Mouse (Mus musculus) embryonic stem cell, embryonic (primary cell): ENCODE results near the gene Kank2.

Source experiments
- CTCF ChIA-PET, 4 experiments: fragments of 300-600 bp in 2 of 4; fragments of 350-600 bp in 2 of 4; sonication (Branson Sonifier 250); formaldehyde crosslinking; loops; one replicate each; lab custom pipeline; 2022; ENCODE audit warnings: inconsistent platforms in 2 of 4; lab: Charles Lee
- POLR2A ChIA-PET, 4 experiments: fragments of 300-600 bp in 2 of 4; fragments of 350-600 bp in 2 of 4; sonication (Branson Sonifier 250); formaldehyde crosslinking; loops; one replicate each; lab custom pipeline; 2022; ENCODE audit warnings: antibody characterized with exemption in 4 of 4, inconsistent platforms in 1 of 4; lab: Charles Lee

Gene Kank2

DNA sequence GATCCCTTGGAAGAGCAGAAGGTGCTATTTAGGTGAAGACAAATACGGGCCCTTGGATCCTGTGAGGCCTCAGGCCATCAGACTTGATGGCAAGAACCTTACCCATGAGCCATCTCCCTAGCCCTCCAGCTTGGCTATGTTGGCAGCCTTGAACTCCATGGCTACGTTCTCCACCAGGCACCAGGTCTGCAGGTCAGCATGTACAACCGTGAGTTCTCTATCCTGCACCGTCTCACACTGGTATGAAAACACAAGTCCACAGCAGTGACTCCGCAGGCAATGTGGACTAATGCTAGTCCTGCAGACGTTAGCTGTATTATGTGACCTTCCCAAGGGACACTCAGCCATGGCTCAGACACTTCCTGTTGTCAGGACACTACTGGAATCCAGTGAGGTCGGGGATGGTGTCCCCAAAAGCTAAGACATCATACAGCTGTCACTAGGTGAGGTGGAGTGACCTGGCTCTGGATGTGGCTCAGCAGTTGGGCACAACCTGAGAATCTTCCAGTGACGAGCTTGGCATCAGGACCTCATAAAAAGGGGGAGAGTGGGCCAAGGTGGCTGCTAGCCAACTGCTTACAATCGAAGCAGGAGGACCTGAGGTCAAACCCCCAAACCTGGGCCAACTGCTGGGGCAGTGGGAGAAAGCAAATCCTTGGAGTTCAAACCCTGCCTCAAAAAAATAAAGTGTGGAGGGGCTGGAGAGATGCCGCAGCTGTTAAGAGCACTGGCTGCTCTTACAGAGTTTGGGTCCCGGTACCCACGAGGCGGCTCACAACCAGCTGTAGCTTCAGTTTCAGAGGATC, 43.8 kb downstream of the Kank2 start:
- CTCF ChIA-PET = interaction anchor here in 3 of 4 experiments (0.5 to 1.3 kb wide), 6 partner anchors 15 to 153 kb away, joined by 3 to 6 read pairs (median 3); no protein-coding TSS in a partner anchor
- POLR2A ChIA-PET = interaction anchor here (0.5 to 34.0 kb wide), 17 partner anchors 9 to 202 kb away, joined by 3 to 1056 read pairs (median 5); partner anchors contain the start of genes Ldlr (in 3 of the 4), Kank2 (in 2 of the 4) and Spc24 (in 1 of the 4)

GRCm38 (mm10) chr9:21754003-21754402, 44.5 kb downstream of the Kank2 start:
- POLR2A ChIA-PET = interaction anchor here (0.5 to 34.0 kb wide), 18 partner anchors 8 to 210 kb away, joined by 3 to 1056 read pairs (median 5); partner anchors contain the start of genes Kank2 (in 3 of the 4), Ldlr (in 3 of the 4) and Spc24 (in 1 of the 4)

DNA sequence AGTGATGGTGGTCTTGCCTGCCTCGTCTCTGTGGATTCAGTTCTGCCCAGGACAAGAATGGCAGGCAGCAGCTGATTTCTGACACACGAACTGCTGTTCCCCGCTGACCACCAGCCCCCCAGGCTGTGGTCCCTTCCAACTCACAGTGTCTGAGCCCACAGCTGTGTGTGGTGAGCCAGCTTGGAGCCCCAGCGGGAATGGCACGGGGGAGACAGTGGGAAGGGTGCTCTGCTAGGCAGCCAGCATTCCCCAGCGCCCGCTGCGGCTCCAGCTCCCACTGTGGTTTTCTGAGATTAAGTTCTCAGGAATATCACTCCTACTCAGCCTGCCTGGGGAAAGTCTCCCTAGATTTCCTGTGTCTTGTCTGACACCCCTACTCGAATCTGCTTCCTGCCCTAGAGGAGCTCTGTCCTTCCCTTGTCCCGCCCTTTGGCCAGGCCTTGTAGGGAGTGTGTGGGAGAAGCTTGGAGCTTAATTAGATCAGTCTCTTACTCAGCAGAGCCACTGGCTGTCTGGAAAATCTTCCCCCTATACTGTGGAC, 46.2 kb downstream of the Kank2 start:
- POLR2A ChIA-PET = interaction anchor here (0.5 to 34.0 kb wide), 42 partner anchors 8 to 723 kb away, joined by 3 to 1056 read pairs (median 4); partner anchors contain the start of genes Kank2 (in 3 of the 4), Ldlr (in 3 of the 4), Ccdc159 (in 1 of the 4) and Icam4 (in 1 of the 4)
- CTCF ChIA-PET = interaction anchor here (0.6 to 2.7 kb wide), 22 partner anchors 8 to 151 kb away, joined by 3 to 17 read pairs (median 4); no protein-coding TSS in a partner anchor

More at GRCm38 (mm10) chr9:21754003-21754402, 44.5 kb downstream of the Kank2 start:
- CTCF ChIA-PET = interaction anchor here in 3 of 4 experiments (0.5 to 2.7 kb wide), 7 partner anchors 14 to 82 kb away, joined by 3 to 17 read pairs (median 4); no protein-coding TSS in a partner anchor

GRCm38 (mm10) chr9:21751347-21751746, 47.2 kb downstream of the Kank2 start:
- POLR2A ChIA-PET = interaction anchor here in 3 of 4 experiments (0.6 to 34.0 kb wide), 13 partner anchors 10 to 54 kb away, joined by 3 to 1056 read pairs (median 8); partner anchors contain the start of genes Kank2 (in 2 of the 3), Ldlr (in 2 of the 3) and Spc24 (in 1 of the 3)
- CTCF ChIA-PET = interaction anchor here in 2 of 4 experiments (2.7 kb wide), 2 partner anchors 53 kb away, joined by 10 to 17 read pairs; no protein-coding TSS in a partner anchor

DNA sequence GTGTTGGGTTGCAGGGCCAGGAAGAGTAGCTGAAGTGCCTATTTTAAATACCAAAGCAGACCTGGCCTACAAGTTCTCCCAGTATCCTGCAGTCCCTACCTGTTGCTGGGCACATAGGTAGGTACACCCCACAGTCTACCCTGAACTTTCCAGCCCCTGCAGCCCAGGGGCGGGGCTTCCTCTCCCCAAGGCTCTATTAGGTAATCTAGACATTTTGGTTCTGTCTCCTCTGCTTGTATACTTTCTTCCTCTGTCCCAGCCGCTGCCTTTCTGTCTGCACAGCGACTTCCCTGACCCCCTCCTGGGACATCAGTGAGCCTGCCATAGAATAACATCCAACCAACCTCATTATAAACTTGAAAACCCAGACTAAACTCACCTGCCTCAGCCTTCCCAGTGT, 48.2 kb downstream of the Kank2 start:
- POLR2A ChIA-PET = interaction anchor here in 3 of 4 experiments (0.5 to 34.0 kb wide), 18 partner anchors 9 to 127 kb away, joined by 3 to 1056 read pairs (median 6); partner anchors contain the start of genes Ldlr (in 3 of the 3), Spc24 (in 3 of the 3) and Kank2 (in 2 of the 3)
- CTCF ChIA-PET = interaction anchor here (0.6 to 1.4 kb wide), 6 partner anchors 10 to 406 kb away, joined by 4 to 10 read pairs (median 5); no protein-coding TSS in a partner anchor

DNA sequence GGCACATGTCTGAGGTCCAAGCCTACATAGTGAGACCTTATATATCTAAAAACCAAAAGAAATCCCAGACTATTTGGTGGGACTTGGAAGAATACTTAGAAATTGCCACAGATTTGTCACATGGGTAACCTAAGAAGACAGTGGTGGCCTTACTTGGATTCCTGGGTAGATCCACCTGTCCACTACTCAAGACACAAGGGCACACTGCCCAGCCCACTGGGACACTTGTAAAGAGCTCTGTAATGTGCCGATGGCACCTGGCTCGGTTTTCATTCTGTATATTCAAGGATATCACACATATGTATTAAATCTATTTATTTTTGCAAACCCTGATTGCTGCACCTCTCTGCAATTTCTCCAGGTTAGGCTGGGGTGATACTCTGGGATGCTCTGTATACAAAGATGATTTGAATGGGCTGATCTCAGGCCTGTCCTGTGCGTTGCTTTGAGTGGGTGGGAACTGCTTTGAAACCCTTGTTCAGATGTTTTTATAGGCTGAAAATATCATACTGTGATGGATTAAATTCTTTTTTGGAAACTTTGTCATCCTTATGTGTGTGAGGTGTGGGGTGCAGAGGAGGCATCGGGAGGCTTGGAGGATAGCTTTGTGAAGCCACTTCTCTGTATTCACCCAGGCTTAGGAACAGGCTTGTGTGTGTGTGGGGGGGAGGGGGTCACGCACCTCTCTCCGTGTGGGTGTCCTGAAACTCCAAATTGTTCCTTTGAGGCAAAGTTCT, 49.0 kb downstream of the Kank2 start:
- ChIA-PET POLR2A (interaction anchor here (0.6 to 34.0 kb wide), 14 partner anchors 10 to 128 kb away, joined by 3 to 1056 read pairs (median 6); partner anchors contain the start of genes Ldlr (in 3 of the 4), Kank2 (in 2 of the 4) and Spc24 (in 2 of the 4)), CTCF (interaction anchor here in 3 of 4 experiments (0.5 to 1.5 kb wide), 7 partner anchors 10 to 406 kb away, joined by 4 to 9 read pairs (median 4); no protein-coding TSS in a partner anchor)

DNA sequence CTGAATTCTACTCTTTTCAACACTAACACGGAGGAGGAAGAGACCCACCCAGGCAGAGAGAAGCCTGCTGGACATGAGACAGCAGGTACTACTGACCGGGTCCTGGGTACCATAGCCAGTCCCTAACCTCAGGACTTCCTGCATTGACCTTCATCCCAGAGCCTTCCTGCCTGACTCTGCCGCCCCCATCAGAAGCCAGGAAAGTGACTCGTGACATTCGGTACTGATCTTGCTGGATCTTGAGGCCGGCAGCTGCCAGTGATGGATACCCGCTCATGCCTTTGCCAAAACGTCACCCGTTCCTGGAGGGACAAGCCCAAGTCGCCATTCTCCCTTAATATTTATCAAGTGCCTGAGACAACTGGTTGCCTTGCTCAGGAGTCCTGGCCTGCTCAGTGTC, 50.1 kb downstream of the Kank2 start:
- POLR2A ChIA-PET = interaction anchor here in 2 of 4 experiments (0.7 to 34.0 kb wide), 9 partner anchors 9 to 39 kb away, joined by 3 to 1056 read pairs (median 4); partner anchors contain the start of genes Ldlr (in 2 of the 2), Spc24 (in 2 of the 2) and Kank2 (in 1 of the 2)
- CTCF ChIA-PET = interaction anchor here in 2 of 4 experiments (0.6 to 1.5 kb wide), 2 partner anchors 39 to 147 kb away, joined by 3 to 4 read pairs; no protein-coding TSS in a partner anchor

GRCm38 (mm10) chr9:21748033-21748432, 50.5 kb downstream of the Kank2 start:
- ChIA-PET CTCF (interaction anchor here in 1 of 4 experiments (0.6 kb wide), 1 partner anchor 40 kb away, joined by 3 read pairs; no protein-coding TSS in a partner anchor), POLR2A (interaction anchor here in 2 of 4 experiments (0.7 to 34.0 kb wide), 9 partner anchors 8 to 39 kb away, joined by 3 to 1056 read pairs (median 4); partner anchors contain the start of genes Ldlr (in 2 of the 2), Spc24 (in 2 of the 2) and Kank2 (in 1 of the 2))

DNA sequence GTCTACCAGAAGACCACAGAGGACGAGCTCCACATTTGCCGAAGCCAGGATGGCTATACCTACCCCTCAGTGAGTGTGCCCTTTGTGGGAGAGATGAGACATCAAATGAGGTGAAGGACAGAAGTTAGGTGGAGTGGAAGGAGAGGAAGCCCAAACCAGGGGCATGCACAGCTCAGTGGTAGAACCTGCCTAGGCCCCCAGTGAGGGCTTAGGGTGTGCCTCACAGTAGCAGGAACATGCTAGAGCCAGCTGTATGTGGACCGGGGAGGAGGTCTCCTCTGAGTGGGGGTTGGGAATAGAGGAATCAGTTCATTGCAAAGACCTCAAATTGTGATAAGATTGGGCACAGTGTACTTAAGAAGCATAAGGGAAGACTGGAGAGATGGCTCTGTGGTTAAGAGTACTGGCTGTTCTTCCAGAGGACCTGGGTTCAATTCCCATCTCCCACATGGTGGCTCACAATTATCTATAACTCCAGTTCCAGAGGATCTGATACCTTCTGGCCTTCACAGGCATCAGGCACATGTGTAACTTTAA, 51.2 kb downstream of the Kank2 start:
- ChIA-PET POLR2A (interaction anchor here in 3 of 4 experiments (0.8 to 34.0 kb wide), 8 partner anchors 9 to 42 kb away, joined by 3 to 1056 read pairs (median 4); partner anchors contain the start of genes Ldlr (in 2 of the 3), Kank2 (in 1 of the 3) and Spc24 (in 1 of the 3)), CTCF (interaction anchor here in 2 of 4 experiments (0.6 to 0.7 kb wide), 2 partner anchors 57 to 432 kb away, joined by 3 read pairs; no protein-coding TSS in a partner anchor)

DNA sequence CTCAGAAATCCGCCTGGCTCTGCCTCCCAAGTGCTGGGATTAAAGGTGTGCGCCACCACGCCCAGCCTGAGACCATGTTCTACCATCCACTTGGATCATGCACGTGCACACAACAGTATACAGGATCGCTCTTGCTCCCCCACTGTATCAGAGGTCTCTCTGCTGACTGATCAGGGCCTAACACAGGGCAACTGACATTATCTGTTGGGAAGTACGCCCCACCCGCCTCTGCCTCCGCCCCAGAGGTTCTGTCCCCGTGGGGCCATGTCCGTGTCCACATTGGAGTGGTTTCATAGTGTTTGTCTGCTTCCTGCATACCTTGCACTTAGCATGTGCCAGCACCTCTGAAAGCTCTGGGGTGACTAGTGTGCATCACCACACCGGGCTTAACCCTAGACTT, 57.0 kb downstream of the Kank2 start:
- ChIA-PET CTCF (no interaction called here), POLR2A (interaction anchor here in 3 of 4 experiments (0.7 to 26.2 kb wide), 13 partner anchors 9 to 53 kb away, joined by 3 to 656 read pairs (median 4); partner anchors contain the start of genes Ldlr (in 2 of the 3) and Spc24 (in 2 of the 3))

- POLR2A ChIA-PET = interaction anchor here in 3 of 4 experiments (0.6 to 26.2 kb wide), 14 partner anchors 9 to 98 kb away, joined by 3 to 656 read pairs (median 6); partner anchors contain the start of genes Ldlr (in 3 of the 3) and Spc24 (in 2 of the 3)
- CTCF ChIA-PET = interaction anchor here in 3 of 4 experiments (0.6 to 1.2 kb wide), 3 partner anchors 20 to 64 kb away, joined by 3 read pairs; no protein-coding TSS in a partner anchor
Measured at GRCm38 (mm10) chr9:21740427-21740826, 58.1 kb downstream of the Kank2 start.

- ChIA-PET CTCF (interaction anchor here in 2 of 4 experiments (0.9 to 2.0 kb wide), 2 partner anchors 14 to 66 kb away, joined by 3 to 5 read pairs; no protein-coding TSS in a partner anchor), POLR2A (interaction anchor here in 3 of 4 experiments (0.9 to 26.2 kb wide), 9 partner anchors 11 to 79 kb away, joined by 3 to 656 read pairs (median 9); partner anchors contain the start of genes Ldlr (in 3 of the 3) and Spc24 (in 1 of the 3))
Measured at GRCm38 (mm10) chr9:21738776-21739175, 59.8 kb downstream of the Kank2 start.

DNA sequence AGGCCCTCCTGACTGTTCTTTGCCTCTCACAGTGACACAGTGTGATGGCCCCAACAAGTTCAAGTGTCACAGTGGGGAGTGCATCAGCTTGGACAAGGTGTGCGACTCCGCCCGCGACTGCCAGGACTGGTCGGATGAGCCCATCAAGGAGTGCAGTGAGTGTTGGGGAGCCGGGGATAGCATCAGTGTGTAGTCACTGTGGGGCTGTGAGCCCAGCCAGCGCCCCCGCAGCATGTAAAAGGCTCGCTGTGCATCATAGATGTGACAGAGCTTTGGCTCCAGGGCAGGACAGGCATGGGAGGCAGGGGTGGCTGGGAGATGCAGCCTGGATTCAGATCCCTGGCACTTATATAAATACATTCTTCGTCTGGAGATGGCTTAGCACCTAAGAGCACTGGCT, 61.4 kb downstream of the Kank2 start:
- POLR2A ChIA-PET = interaction anchor here in 3 of 4 experiments (0.8 to 26.2 kb wide), 19 partner anchors 12 to 196 kb away, joined by 3 to 656 read pairs (median 6); partner anchors contain the start of genes Ldlr (in 3 of the 3), Kank2 (in 2 of the 3), Spc24 (in 2 of the 3) and Timm29 (in 1 of the 3)
- CTCF ChIA-PET = interaction anchor here in 3 of 4 experiments (0.9 to 2.3 kb wide), 6 partner anchors 13 to 136 kb away, joined by 3 to 13 read pairs (median 6); partner anchors contain the start of gene Spc24 (in 1 of the 3)

GRCm38 (mm10) chr9:21736580-21736979, 62.0 kb downstream of the Kank2 start:
- POLR2A ChIA-PET = interaction anchor here in 3 of 4 experiments (0.8 to 26.2 kb wide), 24 partner anchors 9 to 197 kb away, joined by 3 to 656 read pairs (median 6); partner anchors contain the start of genes Ldlr (in 3 of the 3), Spc24 (in 2 of the 3), Kank2 (in 1 of the 3) and Timm29 (in 1 of the 3)

GRCm38 (mm10) chr9:21735126-21735525, 63.4 kb downstream of the Kank2 start:
- CTCF ChIA-PET = interaction anchor here in 2 of 4 experiments (0.6 to 1.4 kb wide), 2 partner anchors 18 to 118 kb away, joined by 3 to 4 read pairs; no protein-coding TSS in a partner anchor
- POLR2A ChIA-PET = interaction anchor here (0.7 to 26.2 kb wide), 28 partner anchors 9 to 189 kb away, joined by 3 to 656 read pairs (median 5); partner anchors contain the start of genes Ldlr (in 4 of the 4), Spc24 (in 2 of the 4) and Kank2 (in 1 of the 4)

More at GRCm38 (mm10) chr9:21736580-21736979, 62.0 kb downstream of the Kank2 start:
- CTCF ChIA-PET = interaction anchor here in 3 of 4 experiments (0.7 to 2.3 kb wide), 8 partner anchors 13 to 135 kb away, joined by 3 to 13 read pairs (median 4); partner anchors contain the start of gene Spc24 (in 1 of the 3)
